Comparison of ENCODE assay signal across 8 mouse cellular contexts in genomic region chr11:21569456-21570108, GRCm38 (mm10). TPM values are rescaled to one million over a fixed set of nuclear protein-coding genes. Genes with fewer than 3 reads are reported as not detected.
A peak's percentile ranks its signal among the peaks of the same experiment; 100 is the strongest.
DNase-seq lines count a peak whose midpoint lies in the region; ATAC-seq and TF ChIP-seq lines count a peak whose summit lies in the region.

No protein-coding gene starts in this region.

- no peaks in the 10 kb centered on the region for H3K4me1 ChIP-seq in lung, embryonic 14.5 days (ENCODE audit: insufficient read depth)
- H3K4me1 ChIP-seq in lung, adult 2 months (ENCODE audit: control insufficient read depth, insufficient read depth, low read length), result peaks cover 5% of the 10 kb centered on the region; the same call in 1 of the 2 replicates
- peaks cover 31% of the 10 kb centered on the region; the same call in 1 of the 2 replicates for H3K4me1 ChIP-seq in kidney, adult 2 months (ENCODE audit: control insufficient read depth, insufficient read depth, low read length)
- H3K4me1 ChIP-seq in liver, embryonic 13.5 days (replicated peaks), result peaks cover 31% of the 10 kb centered on the region

- 0 out of 2 replicates have a peak overlapping the region, but pooled peaks have one; percentile 50 for H3K27ac ChIP-seq in lung, embryonic 14.5 days (ENCODE audit: low read depth)
- peak overlapping the region; percentile 99 for H3K27ac ChIP-seq in kidney, adult 2 months (ENCODE audit: insufficient read depth, low read depth, low read length)
- no peak overlapping the region for H3K27ac ChIP-seq in liver, embryonic 13.5 days

- no peak for TF ChIP-seq POLR2A in lung, adult 2 months (IDR thresholded peaks at IDR 0.05; ENCODE audit: borderline replicate concordance, extremely low read depth, low read depth, low read length)
- no peak for TF ChIP-seq POLR2A in kidney, adult 2 months (IDR thresholded peaks at IDR 0.05; ENCODE audit: low read depth, low read length)

- H3K9me3 ChIP-seq in lung, embryonic 14.5 days (ENCODE audit: low read depth, low read length), result no peaks in the 10 kb centered on the region
- H3K9me3 ChIP-seq in liver, embryonic 13.5 days (replicated peaks), result no peaks in the 10 kb centered on the region

- ATAC-seq in lung, embryonic 14.5 days (ENCODE audit: insufficient read depth), result no peak
- peak; percentile 13 for ATAC-seq in granulocyte monocyte progenitor cell, adult 5-6 weeks (replicated peaks; ENCODE audit: poor library complexity, severe bottlenecking)
- no peak for ATAC-seq in liver, embryonic 13.5 days (ENCODE audit: low read depth)

- H3K4me2 ChIP-seq in lung, embryonic 14.5 days, result peak overlapping the region; percentile 70; the same call in 1 of the 2 replicates
- peak overlapping the region; percentile 35; the same call in 1 of the 2 replicates for H3K4me2 ChIP-seq in liver, embryonic 13.5 days

- TF ChIP-seq CTCF in lung, embryonic 14.5 days (IDR thresholded peaks at IDR 0.05; ENCODE audit: low read depth), result no peak
- TF ChIP-seq CTCF in lung, adult 2 months (IDR thresholded peaks at IDR 0.05; ENCODE audit: insufficient read depth, low read length), result no peak
- TF ChIP-seq CTCF in kidney, adult 2 months (conservative IDR thresholded peaks at IDR 0.05; ENCODE audit: insufficient read depth, insufficient read length, low read depth, low read length), result no peak

- H3K27me3 ChIP-seq in lung, embryonic 14.5 days (ENCODE audit: insufficient read depth, low read length), result no peaks in the 10 kb centered on the region
- no peaks in the 10 kb centered on the region for H3K27me3 ChIP-seq in kidney, adult 2 months (replicated peaks; ENCODE audit: control insufficient read depth, insufficient read depth, low read length)
- no peaks in the 10 kb centered on the region for H3K27me3 ChIP-seq in liver, embryonic 13.5 days

- 0 out of 2 replicates have a peak overlapping the region, but pooled peaks have one; percentile 14 for H3K9ac ChIP-seq in lung, embryonic 14.5 days
- H3K9ac ChIP-seq in liver, embryonic 13.5 days, result no peak overlapping the region

- WGBS in lung, embryonic 14.5 days, result 31% methylated on average over 3 of the region's 3 CpGs
- WGBS in lung, adult 2 months, result 9% methylated on average over 3 of the region's 3 CpGs
- WGBS in kidney, adult 2 months, result 3% methylated on average over 3 of the region's 3 CpGs
- 60% methylated on average over 3 of the region's 3 CpGs for WGBS in liver, embryonic 13.5 days (ENCODE audit: insufficient replicate concordance)

- no peak overlapping the region for H3K4me3 ChIP-seq in lung, embryonic 14.5 days (ENCODE audit: low read depth, low read length)
- H3K4me3 ChIP-seq in lung, adult 2 months (replicated peaks; ENCODE audit: extremely low read depth, low read depth, low read length), result no peak overlapping the region
- peak overlapping the region; percentile 66 for H3K4me3 ChIP-seq in kidney, adult 2 months (ENCODE audit: insufficient read depth, low read depth, low read length)
- no peak overlapping the region for H3K4me3 ChIP-seq in liver, embryonic 13.5 days (replicated peaks)

- H3K36me3 ChIP-seq in lung, embryonic 14.5 days (ENCODE audit: insufficient read depth), result peaks cover 14% of the 10 kb centered on the region
- peaks cover 4% of the 10 kb centered on the region for H3K36me3 ChIP-seq in kidney, adult 2 months (ENCODE audit: control insufficient read depth, insufficient read depth, low read length)
- peaks cover 8% of the 10 kb centered on the region; the same call in 1 of the 2 replicates for H3K36me3 ChIP-seq in liver, embryonic 13.5 days

- peak; percentile 75 for DNase-seq in lung, embryonic 14.5 days
- no peak for DNase-seq in lung, adult 2 months
- peak; percentile 71 for DNase-seq in adrenal gland, postnatal 14 days
- peak; percentile 74 for DNase-seq in kidney, adult 2 months
- no peak for DNase-seq in liver, embryonic 13.5 days
- peak; percentile 33 for DNase-seq in right cerebral cortex, postnatal 14 days
- DNase-seq in thymus, adult 18-20 months, result no peak

RNA-seq across cellular contexts. Expression of gene Wdpcp, which starts 2.5 kb away (rescaled TPM):
- 10.1 and 10.7 TPM in 2 replicates for polyA plus RNA-seq in lung, embryonic 14.5 days (2014; fragmentation: Nextera tagmentation; extraction: Ambion mirVana)
- polyA plus RNA-seq in lung, adult 2 months (2012; rRNA removed), result 3.6 and 6.1 TPM in 2 replicates
- 11.4 and 14.3 TPM in 2 replicates for total RNA-seq in adrenal gland, postnatal 14 days (2021)
- 5.7 and 12.8 TPM in 2 replicates for total RNA-seq in granulocyte monocyte progenitor cell, adult 5-6 weeks (2014; fragmentation: Nextera tagmentation)
- total RNA-seq in granulocyte monocyte progenitor cell, adult 5-6 weeks (2017), result 17.7 and 18.2 TPM in 2 replicates
- polyA plus RNA-seq in kidney, adult 2 months (2012; rRNA removed), result 7.6 and 8.3 TPM in 2 replicates
- 1.5 and 2.4 TPM in 2 replicates for polyA plus RNA-seq in liver, embryonic 13.5 days (2015; fragmentation: Nextera tagmentation; extraction: Ambion mirVana)

RNA-seq across cellular contexts. Expression of gene Mdh1, which starts 2.6 kb away (rescaled TPM):
- polyA plus RNA-seq in lung, embryonic 14.5 days (2014; fragmentation: Nextera tagmentation; extraction: Ambion mirVana), result 330 and 378 TPM in 2 replicates
- 60.2 and 104 TPM in 2 replicates for polyA plus RNA-seq in lung, adult 2 months (2012; rRNA removed)
- total RNA-seq in adrenal gland, postnatal 14 days (2021), result 575 and 595 TPM in 2 replicates
- 223 and 328 TPM in 2 replicates for total RNA-seq in granulocyte monocyte progenitor cell, adult 5-6 weeks (2014; fragmentation: Nextera tagmentation)
- total RNA-seq in granulocyte monocyte progenitor cell, adult 5-6 weeks (2017), result 208 and 232 TPM in 2 replicates
- polyA plus RNA-seq in kidney, adult 2 months (2012; rRNA removed), result 970 and 1,136 TPM in 2 replicates
- 176 and 184 TPM in 2 replicates for polyA plus RNA-seq in liver, embryonic 13.5 days (2015; fragmentation: Nextera tagmentation; extraction: Ambion mirVana)

Comparison
In these comparisons a context has a peak if more than half of its experiments do, and no peak if none do; other contexts are left out.
1. DNase-seq: peak in lung, embryonic 14.5 days (single experiment), adrenal gland, postnatal 14 days (single experiment), kidney, adult 2 months (single experiment) and right cerebral cortex, postnatal 14 days (single experiment); none in lung, adult 2 months (single experiment), liver, embryonic 13.5 days (single experiment) and thymus, adult 18-20 months (0 of 2).